Mouse (Mus musculus) G1E (cell line): Measurements from ENCODE around the gene Sdk1. TPM values are rescaled to one million over a fixed set of nuclear protein-coding genes. Genes with fewer than 3 reads are reported as not detected.

Experiments used
- ATAC-seq: 2 replicates; pipeline ENCODE4 v1.8.0; 2016; ENCODE audit warnings: mild to moderate bottlenecking; ENCODE audit not compliant: insufficient number of reproducible peaks, poor library complexity, low FRiP score, severe bottlenecking; ENCODE audit errors: extremely low read depth
- DNase-seq: peaks from one replicate; pipeline ENCODE4 v3.0.0; 2012; ENCODE audit warnings: low spot score
- H3K27me3 ChIP-seq: 2 replicates; pipeline ENCODE4 v1.6.1; 2012; ENCODE audit warnings: mild to moderate bottlenecking, low read length, inconsistent platforms; ENCODE audit not compliant: insufficient read depth
- H3K36me3 ChIP-seq: replicated peaks from 2 replicates; pipeline ENCODE3; 2012; ENCODE audit warnings: mild to moderate bottlenecking, inconsistent platforms
- H3K4me1 ChIP-seq: 2 replicates; pipeline ENCODE4 v1.6.1; 2012; ENCODE audit warnings: low read depth, low read length, inconsistent platforms, mixed read lengths; ENCODE audit not compliant: insufficient read depth
- H3K4me3 ChIP-seq: 2 replicates; pipeline ENCODE4 v1.5.1; 2012; ENCODE audit warnings: low read depth, mild to moderate bottlenecking, inconsistent platforms, low read length, moderate library complexity, mixed read lengths
- H3K9me3 ChIP-seq: replicated peaks from 2 replicates; pipeline ENCODE4 v1.6.1; 2012; ENCODE audit warnings: inconsistent platforms
- CTCF ChIP-seq: IDR thresholded peaks from 2 replicates; pipeline ENCODE4 v1.5.1; 2012; ENCODE audit warnings: low read depth, low read length, inconsistent platforms, mixed read lengths
- GATA1 ChIP-seq: IDR thresholded peaks from 2 replicates; pipeline ENCODE4 v1.6.1; 2012; ENCODE audit warnings: borderline replicate concordance, low read length, inconsistent platforms, mixed read lengths
- GATA2 ChIP-seq: IDR thresholded peaks from 2 replicates; pipeline ENCODE4 v1.6.1; 2012; ENCODE audit warnings: low read depth, low read length, inconsistent platforms, borderline replicate concordance
- POLR2AphosphoS5 ChIP-seq: IDR thresholded peaks from 2 replicates; pipeline ENCODE4 v1.6.1; 2012; ENCODE audit warnings: low read depth, low read length, inconsistent platforms; ENCODE audit not compliant: insufficient replicate concordance
- TAL1 ChIP-seq: conservative IDR thresholded peaks from 2 replicates; pipeline ENCODE4 v1.6.1; 2012; ENCODE audit warnings: low read depth, low read length, inconsistent platforms, mixed read lengths
- polyA plus RNA-seq: library from polyadenylated mRNA; stranded (reverse); fragments of >175 nt; gene quantifications from 2 replicates; pipeline ENCODE4 v1.2.3, GENCODE M21; 2012
- total RNA-seq, 2 experiments: library from RNA; stranded (forward) in 1 of 2; stranded (reverse) in 1 of 2; fragments of 200-1000 nt in 1 of 2; fragments of >200 nt in 1 of 2; fragmentation: Nextera tagmentation in 1 of 2; gene quantifications; 2 replicates each; pipeline ENCODE4 v1.2.3; 2014 to 2017

Gene Sdk1
- total and polyA plus RNA-seq, 3 experiments: 0.27 TPM; not detected in 2

GRCm38 (mm10) chr5:141281751-141282150 is 40.5 kb downstream of the Sdk1 start:
- Histone ChIP-seq H3K36me3 (no peaks in the 10 kb centered on the region), H3K4me3 (no peak overlapping the region), H3K9me3 (peaks cover 21% of the 10 kb centered on the region), H3K27me3 (no peaks in the 10 kb centered on the region), H3K4me1 (no peaks in the 10 kb centered on the region)
- DNase-seq (no peak), ATAC-seq (no peak)
- TF ChIP-seq POLR2AphosphoS5: no peak
- no peak for TF ChIP-seq GATA2
- TF ChIP-seq TAL1: no peak
- no peak for TF ChIP-seq CTCF
- no peak for TF ChIP-seq GATA1

DNA sequence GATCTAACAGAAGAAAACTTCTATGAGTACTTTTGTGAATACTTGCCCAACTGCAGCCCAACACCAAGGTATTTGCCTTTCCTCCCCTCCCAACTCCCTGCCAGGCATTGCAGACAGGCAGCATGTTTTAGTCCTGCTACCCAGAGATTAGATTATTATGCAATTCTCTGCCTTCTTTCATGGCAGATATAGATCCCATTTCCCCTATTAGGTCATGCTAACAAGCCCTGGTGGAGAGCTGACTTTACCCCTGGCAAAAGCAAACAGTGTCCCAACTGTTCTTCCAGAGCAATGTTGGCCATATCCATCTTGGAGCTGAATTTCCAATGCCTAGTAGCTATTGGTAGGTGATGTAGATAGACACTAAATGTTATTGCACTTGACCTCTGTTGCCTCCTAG is 48.3 kb downstream of the Sdk1 start:
- no peak for TF ChIP-seq CTCF
- TF ChIP-seq GATA2: no peak
- TF ChIP-seq TAL1: no peak
- no peak for TF ChIP-seq POLR2AphosphoS5
- no peak for TF ChIP-seq GATA1
- no peaks in the 10 kb centered on the region for H3K27me3 ChIP-seq
- peaks cover 13% of the 10 kb centered on the region for H3K9me3 ChIP-seq
- no peak for DNase-seq
- no peaks in the 10 kb centered on the region for H3K4me1 ChIP-seq
- ATAC-seq: no peak
- no peak overlapping the region for H3K4me3 ChIP-seq
- no peaks in the 10 kb centered on the region for H3K36me3 ChIP-seq

DNA sequence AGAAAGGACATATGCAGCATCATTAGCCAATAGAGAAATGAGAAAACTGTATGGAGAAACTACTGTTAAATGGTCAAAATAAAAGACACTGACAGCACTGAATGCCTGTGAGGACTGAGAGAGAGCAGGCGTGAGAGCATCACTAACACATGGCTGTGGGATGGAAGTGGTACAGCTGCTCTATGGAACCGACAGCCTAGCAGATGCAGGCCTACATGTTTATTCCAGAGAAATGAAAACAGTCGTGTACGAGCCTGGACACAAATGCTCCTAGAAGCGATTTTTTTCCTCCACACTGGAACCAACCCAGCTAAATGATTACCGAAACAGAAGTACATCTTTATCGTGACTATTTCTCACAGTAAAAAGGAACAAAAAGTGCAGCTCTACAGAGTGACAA is 54.0 kb downstream of the Sdk1 start:
- H3K4me3 ChIP-seq: no peak overlapping the region
- ATAC-seq (no peak), DNase-seq (no peak)
- no peaks in the 10 kb centered on the region for H3K27me3 ChIP-seq
- TF ChIP-seq GATA2: no peak
- no peak for TF ChIP-seq GATA1
- no peak for TF ChIP-seq POLR2AphosphoS5
- TF ChIP-seq CTCF: no peak
- TF ChIP-seq TAL1: no peak
- H3K36me3 ChIP-seq: no peaks in the 10 kb centered on the region
- H3K4me1 ChIP-seq: no peaks in the 10 kb centered on the region
- peaks cover 17% of the 10 kb centered on the region for H3K9me3 ChIP-seq

DNA sequence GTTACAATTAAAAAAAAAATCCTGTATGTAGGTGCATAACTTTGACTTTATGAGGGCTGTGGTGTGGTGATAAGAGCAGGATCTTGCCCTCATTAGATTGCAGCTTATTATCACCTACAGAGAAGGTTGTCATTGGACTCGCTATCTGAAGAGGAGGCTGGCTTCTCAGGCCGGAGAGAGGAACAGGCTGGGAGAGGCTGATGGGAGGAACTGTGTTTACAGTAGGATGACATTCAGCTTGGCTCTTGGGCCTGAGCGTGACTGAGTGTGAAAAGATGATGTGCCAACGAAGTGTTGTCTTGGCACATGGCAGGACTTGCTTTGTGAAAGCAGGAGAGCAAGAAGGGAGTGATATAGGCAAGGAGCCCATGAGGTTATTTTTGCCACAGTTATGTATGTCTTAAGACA is 61.0 kb downstream of the Sdk1 start:
- H3K4me3 ChIP-seq: no peak overlapping the region
- no peaks in the 10 kb centered on the region for H3K4me1 ChIP-seq
- peaks cover 21% of the 10 kb centered on the region for H3K9me3 ChIP-seq
- H3K27me3 ChIP-seq: no peaks in the 10 kb centered on the region
- no peak for TF ChIP-seq POLR2AphosphoS5
- TF ChIP-seq TAL1: no peak
- DNase-seq (no peak), ATAC-seq (no peak)
- no peaks in the 10 kb centered on the region for H3K36me3 ChIP-seq

DNA sequence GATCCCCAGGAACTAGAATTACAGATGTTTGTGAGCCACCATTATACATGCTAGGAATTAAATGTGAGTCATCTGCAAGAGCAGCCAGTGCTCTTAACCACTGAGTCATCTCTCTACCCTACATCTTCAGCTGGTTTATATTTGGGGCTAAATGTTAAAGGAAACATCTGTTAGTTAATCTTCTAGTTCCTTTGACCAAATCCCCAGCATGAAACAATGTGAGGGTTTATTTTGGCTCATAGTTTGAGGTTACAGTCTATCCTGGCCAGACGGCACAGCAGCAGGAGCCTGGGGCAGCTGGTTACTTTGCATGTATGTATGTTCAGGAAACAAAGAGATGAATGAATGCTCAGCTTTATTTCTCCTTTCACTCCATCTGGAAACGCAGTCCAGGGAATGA is 62.5 kb downstream of the Sdk1 start:
- H3K9me3 ChIP-seq: peaks cover 20% of the 10 kb centered on the region
- no peaks in the 10 kb centered on the region for H3K27me3 ChIP-seq
- H3K36me3 ChIP-seq: no peaks in the 10 kb centered on the region
- TF ChIP-seq POLR2AphosphoS5: no peak
- TF ChIP-seq CTCF: no peak
- no peak for TF ChIP-seq GATA2
- no peak for TF ChIP-seq GATA1
- TF ChIP-seq TAL1: no peak
- ATAC-seq: no peak
- no peak for DNase-seq
- no peak overlapping the region for H3K4me3 ChIP-seq
- no peaks in the 10 kb centered on the region for H3K4me1 ChIP-seq

GRCm38 (mm10) chr5:141304706-141305105 is 63.4 kb downstream of the Sdk1 start:
- H3K36me3 ChIP-seq: no peaks in the 10 kb centered on the region
- no peak for DNase-seq
- H3K4me3 ChIP-seq: no peak overlapping the region
- H3K4me1 ChIP-seq: no peaks in the 10 kb centered on the region
- no peaks in the 10 kb centered on the region for H3K27me3 ChIP-seq
- TF ChIP-seq CTCF: no peak
- TF ChIP-seq TAL1: no peak
- TF ChIP-seq GATA1: no peak
- TF ChIP-seq GATA2: no peak
- no peak for TF ChIP-seq POLR2AphosphoS5
- peaks cover 18% of the 10 kb centered on the region for H3K9me3 ChIP-seq
- ATAC-seq: no peak

- peaks cover 15% of the 10 kb centered on the region for H3K9me3 ChIP-seq
- no peaks in the 10 kb centered on the region for H3K36me3 ChIP-seq
- no peak for TF ChIP-seq GATA1
- TF ChIP-seq GATA2: no peak
- no peak for TF ChIP-seq CTCF
- no peak for TF ChIP-seq TAL1
- TF ChIP-seq POLR2AphosphoS5: no peak
- no peaks in the 10 kb centered on the region for H3K27me3 ChIP-seq
- no peak overlapping the region for H3K4me3 ChIP-seq
- H3K4me1 ChIP-seq: no peaks in the 10 kb centered on the region
- no peak for ATAC-seq
- no peak for DNase-seq
Measured at GRCm38 (mm10) chr5:141310641-141311040, 69.4 kb downstream of the Sdk1 start.
